In the genomic region with DNA sequence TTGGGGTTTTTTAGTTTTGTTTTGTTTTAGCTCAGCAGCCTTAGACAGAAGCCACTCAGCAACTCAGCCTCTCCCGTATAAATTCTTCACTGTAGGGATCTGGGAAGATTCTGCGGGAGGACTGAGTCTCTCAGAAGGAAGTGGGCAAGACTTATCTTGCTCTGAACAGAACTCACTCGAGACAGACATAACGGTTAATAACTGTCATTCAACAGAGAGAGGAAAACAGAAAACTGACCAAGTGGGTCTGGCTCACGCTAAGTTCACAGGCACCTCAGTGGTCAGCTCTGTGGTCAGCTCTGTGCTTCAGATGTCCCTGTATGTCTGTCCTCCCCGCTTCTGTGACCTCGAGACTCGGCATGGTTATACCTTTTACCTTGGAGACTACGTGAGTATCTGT, we compare ENCODE assay signal across 14 mouse cellular contexts. TPM values are rescaled to one million over a fixed set of nuclear protein-coding genes. Genes with fewer than 3 reads are reported as not detected.
DNase-seq lines count a peak whose midpoint lies in the region; ATAC-seq and TF ChIP-seq lines count a peak whose summit lies in the region.
"Had no signal": no experiment of that assay in that cellular context is flagged by ENCODE, and none has a peak within 500 bp of the region (broad histone marks: within the 10 kb centered on the region; RNA-seq: fewer than 3 reads in every experiment).

No protein-coding gene starts in this region.

- H3K36me3 ChIP-seq in heart, postnatal 0 days (replicated peaks; ENCODE audit: control insufficient read depth, insufficient read depth, low read length) = 0 out of 2 replicates have a peak, but pooled peaks cover 6% of the 10 kb centered on the region
- no peaks in the 10 kb centered on the region for H3K36me3 ChIP-seq in midbrain, postnatal 0 days (ENCODE audit: insufficient read depth, low read length)
- no peaks in the 10 kb centered on the region for H3K36me3 ChIP-seq in midbrain, embryonic 11.5 days (ENCODE audit: control insufficient read depth, insufficient read depth, low read length)
- no peaks in the 10 kb centered on the region for H3K36me3 ChIP-seq in limb, embryonic 12.5 days
- no peaks in the 10 kb centered on the region for H3K36me3 ChIP-seq in stomach, embryonic 16.5 days (ENCODE audit: control insufficient read depth, insufficient read depth, low read length)

- no peak overlapping the region for H3K4me3 ChIP-seq in heart, postnatal 0 days (ENCODE audit: low read depth, low read length)
- H3K4me3 ChIP-seq in midbrain, postnatal 0 days (ENCODE audit: low read depth, low read length) = no peak overlapping the region
- no peak overlapping the region for H3K4me3 ChIP-seq in midbrain, embryonic 11.5 days (ENCODE audit: low read depth, low read length)
- no peak overlapping the region for H3K4me3 ChIP-seq in limb, embryonic 12.5 days (replicated peaks)
- no peak overlapping the region for H3K4me3 ChIP-seq in stomach, embryonic 16.5 days (replicated peaks; ENCODE audit: low read length)

- H3K4me1 ChIP-seq in heart, postnatal 0 days (ENCODE audit: control insufficient read depth, insufficient read depth) = peaks cover 48% of the 10 kb centered on the region
- H3K4me1 ChIP-seq in midbrain, postnatal 0 days (ENCODE audit: insufficient read depth, low read length) = peaks cover 9% of the 10 kb centered on the region
- H3K4me1 ChIP-seq in midbrain, embryonic 11.5 days (ENCODE audit: control insufficient read depth, insufficient read depth, low read length) = peaks cover 6% of the 10 kb centered on the region; the same call in 1 of the 2 replicates
- peaks cover 67% of the 10 kb centered on the region for H3K4me1 ChIP-seq in limb, embryonic 12.5 days (replicated peaks)
- H3K4me1 ChIP-seq in stomach, embryonic 16.5 days (ENCODE audit: control insufficient read depth, insufficient read depth, low read length) = peaks cover 50% of the 10 kb centered on the region

- no peaks in the 10 kb centered on the region for H3K27me3 ChIP-seq in heart, postnatal 0 days (ENCODE audit: control insufficient read depth, insufficient read depth, low read length)
- no peaks in the 10 kb centered on the region for H3K27me3 ChIP-seq in midbrain, postnatal 0 days (ENCODE audit: insufficient read depth, low read length)
- H3K27me3 ChIP-seq in midbrain, embryonic 11.5 days (ENCODE audit: control insufficient read depth, insufficient read depth, low read length) = no peaks in the 10 kb centered on the region
- H3K27me3 ChIP-seq in limb, embryonic 12.5 days = no peaks in the 10 kb centered on the region; the same call in 1 of the 2 replicates
- no peaks in the 10 kb centered on the region for H3K27me3 ChIP-seq in stomach, embryonic 16.5 days (ENCODE audit: control insufficient read depth, insufficient read depth, low read length)

- no peaks in the 10 kb centered on the region for H3K9me3 ChIP-seq in heart, postnatal 0 days (replicated peaks; ENCODE audit: control insufficient read depth, low read length)
- no peaks in the 10 kb centered on the region for H3K9me3 ChIP-seq in midbrain, postnatal 0 days (ENCODE audit: low read length)
- H3K9me3 ChIP-seq in midbrain, embryonic 11.5 days (ENCODE audit: control insufficient read depth, low read length) = no peaks in the 10 kb centered on the region
- no peaks in the 10 kb centered on the region for H3K9me3 ChIP-seq in limb, embryonic 12.5 days
- no peaks in the 10 kb centered on the region for H3K9me3 ChIP-seq in stomach, embryonic 16.5 days (replicated peaks; ENCODE audit: control insufficient read depth, low read length)

- TF ChIP-seq CTCF in heart, postnatal 0 days (IDR thresholded peaks at IDR 0.05; ENCODE audit: low read depth) = no peak
- no peak for TF ChIP-seq CTCF in midbrain, postnatal 0 days (IDR thresholded peaks at IDR 0.05)

- 0 out of 2 replicates have a peak overlapping the region, but pooled peaks have one; percentile 24 for H3K27ac ChIP-seq in heart, postnatal 0 days (ENCODE audit: low read depth)
- 0 out of 2 replicates have a peak overlapping the region, but pooled peaks have one; percentile 3 for H3K27ac ChIP-seq in midbrain, postnatal 0 days (ENCODE audit: low read depth, low read length)
- H3K27ac ChIP-seq in midbrain, embryonic 11.5 days (ENCODE audit: low read depth, low read length) = no peak overlapping the region
- peak overlapping the region; percentile 88; the same call in 1 of the 2 replicates for H3K27ac ChIP-seq in limb, embryonic 12.5 days
- peak overlapping the region; percentile 61 for H3K27ac ChIP-seq in stomach, embryonic 16.5 days (ENCODE audit: low read length)

- no peak for TF ChIP-seq EP300 in heart, postnatal 0 days (IDR thresholded peaks at IDR 0.05; ENCODE audit: low read depth)

- 64% methylated on average over 9 of the region's 9 CpGs for WGBS in heart, postnatal 0 days
- 81% methylated on average over 9 of the region's 9 CpGs for WGBS in midbrain, postnatal 0 days
- 85% methylated on average over 9 of the region's 9 CpGs for WGBS in midbrain, embryonic 11.5 days
- 73% methylated on average over 9 of the region's 9 CpGs for WGBS in limb, embryonic 12.5 days
- WGBS in stomach, embryonic 16.5 days = 61% methylated on average over 9 of the region's 9 CpGs

- no peak for DNase-seq in heart, postnatal 0 days (ENCODE audit: low spot score)
- DNase-seq in heart, postnatal 4 days = no peak
- DNase-seq in midbrain, postnatal 0 days (ENCODE audit: low spot score) = no peak
- DNase-seq in midbrain, embryonic 11.5 days (ENCODE audit: low spot score, missing footprints) = no peak
- no peak for DNase-seq in ovary, postnatal 10 days (ENCODE audit: low spot score)
- DNase-seq: adrenal gland, postnatal 36 days; cerebellum, adult 8-10 months had no signal

- no peak for ATAC-seq in heart, postnatal 0 days (ENCODE audit: insufficient read depth, low read depth)
- no peak for ATAC-seq in midbrain, postnatal 0 days (ENCODE audit: low FRiP score)
- ATAC-seq in midbrain, embryonic 11.5 days (ENCODE audit: low FRiP score) = no peak
- ATAC-seq in limb, embryonic 12.5 days (ENCODE audit: insufficient number of reproducible peaks, insufficient read depth, low FRiP score, low TSS enrichment, low read depth) = no peak
- no peak for ATAC-seq in stomach, embryonic 16.5 days (ENCODE audit: insufficient read depth, low FRiP score)

- no peak overlapping the region for H3K4me2 ChIP-seq in heart, postnatal 0 days (ENCODE audit: low read depth, low read length)
- no peak overlapping the region for H3K4me2 ChIP-seq in midbrain, postnatal 0 days (ENCODE audit: low read depth, low read length, poor library complexity, severe bottlenecking)
- H3K4me2 ChIP-seq in midbrain, embryonic 11.5 days = no peak overlapping the region
- no peak overlapping the region for H3K4me2 ChIP-seq in limb, embryonic 12.5 days
- no peak overlapping the region for H3K4me2 ChIP-seq in stomach, embryonic 16.5 days (ENCODE audit: low read depth, low read length)

- H3K9ac ChIP-seq in heart, postnatal 0 days (replicated peaks; ENCODE audit: low read depth, low read length) = no peak overlapping the region
- H3K9ac ChIP-seq in midbrain, postnatal 0 days (replicated peaks; ENCODE audit: low read length, poor library complexity, severe bottlenecking) = no peak overlapping the region
- H3K9ac ChIP-seq in midbrain, embryonic 11.5 days (ENCODE audit: low read length) = no peak overlapping the region
- no peak overlapping the region for H3K9ac ChIP-seq in limb, embryonic 12.5 days (replicated peaks)
- no peak overlapping the region for H3K9ac ChIP-seq in stomach, embryonic 16.5 days (ENCODE audit: low read length)

RNA-seq across cellular contexts. Expression of gene Crybb3, which starts 37.9 kb away (rescaled TPM):
- not detected in 2 replicates for total RNA-seq in heart, postnatal 0 days (2014; rRNA removed; ENCODE audit: low replicate concordance)
- polyA plus RNA-seq in heart, postnatal 0 days (2015; fragmentation: Nextera tagmentation; extraction: Ambion mirVana) = 0.77 and 0.89 TPM in 2 replicates
- total RNA-seq in heart, postnatal 4 days (2021) = 1 to 10 TPM; 1.4 to 1.7 TPM
- total RNA-seq in midbrain, postnatal 0 days (2014; rRNA removed) = 1.4 and 3.0 TPM in 2 replicates
- polyA plus RNA-seq in midbrain, postnatal 0 days (2015; fragmentation: Nextera tagmentation; extraction: Ambion mirVana) = 2.2 and 3.1 TPM in 2 replicates
- polyA plus RNA-seq in midbrain, embryonic 11.5 days (2014; fragmentation: Nextera tagmentation; extraction: Ambion mirVana) = 0.18 TPM in 1 of 2 replicates, not detected in the other
- 1.4 TPM in 2 replicates for polyA plus RNA-seq in limb, embryonic 12.5 days (2016; fragmentation: Nextera tagmentation; extraction: Ambion mirVana)
- 0.85 and 1.2 TPM in 2 replicates for polyA plus RNA-seq in stomach, embryonic 16.5 days (2015; fragmentation: Nextera tagmentation; extraction: Ambion mirVana)

RNA-seq across cellular contexts. Expression of gene Crybb2, which starts 49.4 kb away (rescaled TPM):
- total RNA-seq in heart, postnatal 0 days (2014; rRNA removed; ENCODE audit: low replicate concordance) = not detected in 2 replicates
- not detected in 2 replicates for polyA plus RNA-seq in heart, postnatal 0 days (2015; fragmentation: Nextera tagmentation; extraction: Ambion mirVana)
- not detected for total RNA-seq in heart, postnatal 4 days (2021)
- total RNA-seq in midbrain, postnatal 0 days (2014; rRNA removed) = not detected in 2 replicates
- polyA plus RNA-seq in midbrain, postnatal 0 days (2015; fragmentation: Nextera tagmentation; extraction: Ambion mirVana) = not detected in 2 replicates
- polyA plus RNA-seq in midbrain, embryonic 11.5 days (2014; fragmentation: Nextera tagmentation; extraction: Ambion mirVana) = not detected in 2 replicates
- polyA plus RNA-seq in limb, embryonic 12.5 days (2016; fragmentation: Nextera tagmentation; extraction: Ambion mirVana) = not detected in 2 replicates
- not detected in 2 replicates for polyA plus RNA-seq in stomach, embryonic 16.5 days (2015; fragmentation: Nextera tagmentation; extraction: Ambion mirVana)
- total RNA-seq: adrenal gland, postnatal 36 days; gastrocnemius, adult 8-10 months; left cerebral cortex, postnatal 25 days had no signal
- polyA plus RNA-seq: embryonic facial prominence, embryonic 14.5 days; hindbrain, embryonic 16.5 days; neural tube, embryonic 14.5 days had no signal
